Mouse (Mus musculus) cerebellum, postnatal 14 days (tissue): ENCODE measurements around the gene Dad1.

Experiments
- DNase-seq, 2 experiments: peaks; one replicate each; pipeline ENCODE4 v3.0.0; 2021; ENCODE audit warnings: mixed read lengths in 2 of 2

Gene Dad1

GRCm38 (mm10) chr14:54224064-54224417 is 29.9 kb downstream of the Dad1 start:
- DNase-seq = no peak

DNA sequence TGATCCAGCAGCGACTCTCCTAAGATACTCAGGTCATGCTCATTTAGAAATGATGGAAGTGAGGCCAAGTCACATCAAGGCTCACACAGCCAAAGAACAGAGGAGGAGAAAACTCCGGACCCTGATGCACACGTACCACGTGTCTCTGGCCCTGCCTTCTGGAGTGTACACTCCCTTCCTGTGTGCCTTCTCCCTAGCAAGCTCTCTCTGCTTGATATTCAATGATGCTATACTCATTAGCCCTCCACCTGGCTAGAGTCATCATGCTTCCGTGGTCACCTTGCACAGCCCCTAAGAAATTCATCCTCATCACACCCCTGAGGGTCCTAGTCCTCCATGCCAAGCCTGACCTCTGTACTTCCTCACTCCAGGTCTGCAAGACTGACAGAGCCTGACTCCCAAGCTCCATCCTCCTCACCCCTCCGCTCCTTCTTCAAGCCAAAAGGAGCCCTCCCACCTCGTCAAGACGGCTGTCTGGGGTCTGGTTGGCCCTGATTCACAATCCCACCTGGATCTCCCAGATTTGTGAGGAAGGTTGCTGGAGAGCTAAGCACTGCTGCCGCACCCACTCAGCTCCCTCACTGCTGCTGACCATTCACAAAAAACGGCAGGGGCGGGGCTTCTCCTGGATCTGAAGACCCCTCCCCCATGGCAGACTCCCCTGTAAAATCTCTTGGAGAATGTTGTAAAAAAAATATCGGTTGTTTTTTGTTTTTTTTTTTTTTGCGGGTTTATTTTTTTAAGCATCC is 30.4 kb downstream of the Dad1 start:
- DNase-seq = no peak

- DNase-seq = no peak
Measured at GRCm38 (mm10) chr14:54222289-54222727, 31.6 kb downstream of the Dad1 start.

- no peak for DNase-seq
Measured at GRCm38 (mm10) chr14:54221641-54222040, 32.3 kb downstream of the Dad1 start.

DNA sequence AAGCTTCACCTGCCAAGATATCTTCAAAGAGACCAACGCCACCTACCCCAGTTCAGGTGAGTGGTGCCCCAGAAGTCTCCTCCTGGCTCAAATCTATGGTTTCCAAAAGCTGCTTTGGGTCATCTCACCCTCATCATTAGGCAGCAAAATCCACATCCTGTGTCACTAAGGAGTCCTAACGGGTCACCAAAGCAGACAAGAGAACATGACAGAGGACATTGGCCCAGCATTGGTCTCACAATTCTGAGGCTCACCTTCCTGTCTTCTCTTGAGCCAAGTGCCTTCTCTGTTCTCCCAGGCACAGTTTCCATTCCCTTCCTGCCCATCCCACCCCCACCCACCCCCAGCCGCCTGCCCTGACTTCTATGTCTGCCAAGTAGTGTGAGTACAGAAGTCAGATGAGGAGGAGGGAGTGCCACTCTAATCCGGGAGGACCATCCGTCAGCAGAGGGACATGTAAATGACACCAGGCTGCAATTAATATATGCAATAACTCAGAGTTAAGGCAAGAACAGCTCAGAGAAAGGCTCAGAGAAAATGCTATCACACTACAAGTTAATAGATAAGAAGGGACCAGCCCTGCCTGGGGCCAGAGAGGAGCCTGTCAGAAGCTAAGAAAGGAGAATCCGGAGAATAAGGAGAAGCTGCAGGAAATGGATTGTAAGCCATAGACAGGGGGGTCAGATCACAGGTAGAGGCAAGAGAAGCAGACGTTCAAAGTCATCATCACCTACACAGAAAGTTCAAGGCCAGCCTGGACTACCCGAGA is 33.0 kb downstream of the Dad1 start:
- no peak for DNase-seq

DNA sequence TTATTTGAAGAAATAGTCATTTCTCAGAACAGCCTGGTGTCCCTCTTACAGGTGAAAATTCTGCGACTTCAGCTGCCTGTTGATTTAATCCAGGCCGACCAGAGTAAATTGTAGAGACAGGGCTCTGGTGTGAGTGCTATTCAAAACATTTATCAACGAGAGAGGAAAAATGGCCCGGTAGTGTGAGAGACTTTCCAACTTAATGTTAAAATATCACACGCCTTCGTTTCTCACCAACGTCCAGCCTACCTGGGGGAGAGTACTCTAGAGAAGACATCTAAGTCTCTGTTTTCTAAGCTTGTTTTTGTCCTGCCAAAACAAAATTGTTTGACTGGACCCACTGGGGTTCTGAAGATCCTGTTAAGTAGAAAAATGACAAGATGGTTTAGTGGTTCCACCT is 34.1 kb downstream of the Dad1 start:
- no peak for DNase-seq

DNA sequence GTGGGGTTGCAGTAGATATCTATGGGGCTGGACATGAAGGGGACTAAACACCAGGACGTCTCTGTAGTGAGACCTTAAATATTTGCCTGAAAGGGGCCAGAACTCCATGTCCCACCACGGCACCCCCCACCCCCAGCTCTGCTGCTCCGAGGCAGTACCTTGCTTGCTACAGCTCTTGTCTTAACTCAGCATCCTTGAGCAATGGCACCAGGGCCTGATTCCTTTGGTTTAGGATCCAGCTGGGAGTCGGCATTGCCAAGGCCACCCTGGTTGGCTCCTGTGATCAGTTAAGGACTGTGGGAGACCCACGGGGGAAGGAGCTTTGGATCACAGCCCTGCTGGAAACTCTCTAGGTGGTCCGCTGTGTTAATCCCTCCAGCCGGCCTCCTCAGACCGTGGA is 34.6 kb downstream of the Dad1 start:
- DNase-seq = no peak

- DNase-seq = no peak
Measured at GRCm38 (mm10) chr14:54218721-54219120, 35.2 kb downstream of the Dad1 start.

GRCm38 (mm10) chr14:54218233-54218632 is 35.7 kb downstream of the Dad1 start:
- no peak for DNase-seq

- DNase-seq = no peak
Measured at GRCm38 (mm10) chr14:54216126-54216525, 37.8 kb downstream of the Dad1 start.

GRCm38 (mm10) chr14:54214901-54215300 is 39.0 kb downstream of the Dad1 start:
- DNase-seq = no peak

GRCm38 (mm10) chr14:54214477-54214876 is 39.4 kb downstream of the Dad1 start:
- DNase-seq = no peak

GRCm38 (mm10) chr14:54213734-54214133 is 40.2 kb downstream of the Dad1 start:
- DNase-seq = no peak

GRCm38 (mm10) chr14:54211755-54212154 is 42.1 kb downstream of the Dad1 start:
- no peak for DNase-seq

- DNase-seq = no peak
Measured at GRCm38 (mm10) chr14:54211199-54211598, 42.7 kb downstream of the Dad1 start.

- no peak for DNase-seq
Measured at GRCm38 (mm10) chr14:54210401-54210800, 43.5 kb downstream of the Dad1 start.

DNA sequence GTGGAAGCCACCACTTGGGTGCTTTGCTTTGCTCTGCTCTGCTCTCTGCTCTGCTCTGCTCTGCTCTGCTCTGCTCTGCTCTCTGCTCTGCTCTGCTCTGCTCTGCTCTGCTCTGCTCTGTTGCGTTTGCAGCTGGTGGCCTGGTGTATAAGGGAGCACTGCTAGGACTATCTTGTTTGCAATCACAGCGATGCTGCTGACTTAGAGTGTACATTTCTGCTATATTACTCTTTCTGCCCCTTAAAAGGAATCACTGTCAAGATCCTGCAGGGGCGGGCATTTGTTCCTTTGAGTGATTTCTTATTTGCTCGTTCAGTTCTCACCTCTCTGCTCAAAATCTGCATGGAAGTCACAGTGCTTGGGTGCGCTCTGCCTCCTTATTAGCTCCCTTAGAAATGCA is 44.0 kb downstream of the Dad1 start:
- DNase-seq = no peak

DNA sequence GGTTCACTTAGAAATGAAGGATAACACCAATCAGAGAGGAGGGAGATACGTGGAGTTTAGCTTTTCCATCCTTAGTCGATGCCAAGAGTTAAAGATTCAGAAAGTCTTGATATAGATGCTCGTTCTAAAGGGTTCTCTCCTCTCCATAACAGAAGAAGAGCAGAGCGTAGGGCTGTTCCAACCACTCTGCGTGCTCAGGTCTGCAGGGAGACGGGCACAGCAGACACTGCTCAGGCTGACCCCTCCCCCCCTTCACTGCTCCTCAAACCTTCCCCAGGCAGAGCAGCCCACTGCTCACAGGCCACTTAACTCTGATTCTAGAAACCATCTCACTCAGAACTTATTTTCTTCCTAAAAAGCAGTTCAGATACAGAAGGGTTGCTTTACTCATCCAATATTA is 45.2 kb downstream of the Dad1 start:
- DNase-seq = no peak

GRCm38 (mm10) chr14:54207924-54208323 is 46.0 kb downstream of the Dad1 start:
- no peak for DNase-seq

DNA sequence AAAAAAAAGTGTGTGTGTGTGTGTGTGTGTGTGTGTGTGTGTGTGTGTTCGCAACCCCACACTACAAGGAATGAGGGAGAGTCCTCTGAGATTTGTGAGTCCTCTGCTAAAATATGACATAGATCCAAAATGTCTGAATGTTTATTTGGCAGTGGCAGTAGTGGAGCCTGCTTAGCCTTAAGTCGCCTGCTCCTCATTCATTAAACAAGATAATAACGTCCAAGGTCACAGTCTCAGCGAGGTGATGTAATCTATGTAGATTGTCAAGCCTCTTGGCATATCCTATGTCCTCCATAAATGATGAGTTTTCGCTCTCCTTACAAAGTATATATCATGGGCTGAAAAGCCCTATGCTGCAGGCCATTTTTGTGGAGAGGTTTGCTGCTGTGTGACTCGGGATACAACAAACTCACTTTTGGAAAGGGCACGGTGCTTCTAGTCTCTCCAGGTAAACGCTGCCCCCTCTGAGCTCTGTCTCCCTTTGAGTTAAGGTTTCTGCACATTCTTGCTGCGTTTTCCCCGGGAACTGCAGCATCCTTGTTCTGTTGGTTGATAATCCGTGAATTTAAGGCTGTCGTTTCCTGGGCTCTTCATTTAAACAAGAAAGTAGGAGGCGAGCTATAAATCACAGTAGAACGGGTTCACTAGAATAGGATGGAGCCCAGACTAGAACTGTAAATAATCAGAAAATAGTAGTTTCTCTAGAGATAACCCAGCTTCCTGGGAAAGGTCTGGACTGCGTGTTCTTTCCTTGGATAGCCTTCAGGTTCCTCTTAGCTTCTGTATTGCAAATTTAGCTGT is 47.0 kb downstream of the Dad1 start:
- DNase-seq = no peak

DNA sequence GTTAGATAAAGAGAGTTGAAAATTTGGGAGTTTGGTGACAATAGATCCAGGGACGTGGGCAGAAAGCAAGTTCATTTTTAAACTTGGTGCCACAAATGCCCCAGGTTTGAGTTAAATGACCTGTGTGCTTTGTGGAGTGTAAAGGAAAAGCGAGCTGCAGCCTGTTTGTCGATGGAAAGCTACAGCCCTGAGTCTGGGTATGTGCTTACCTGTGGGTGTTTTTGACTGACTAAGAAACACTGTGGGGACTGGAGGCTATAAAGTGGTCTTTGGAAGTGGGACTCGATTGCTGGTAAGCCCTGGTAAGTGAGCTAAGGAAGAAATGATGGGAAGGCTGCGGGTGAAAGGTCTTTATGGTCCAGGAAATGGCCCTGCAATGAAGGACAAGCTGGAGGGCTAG is 47.6 kb downstream of the Dad1 start:
- DNase-seq = no peak

GRCm38 (mm10) chr14:54205904-54206303 is 48.0 kb downstream of the Dad1 start:
- no peak for DNase-seq

DNA sequence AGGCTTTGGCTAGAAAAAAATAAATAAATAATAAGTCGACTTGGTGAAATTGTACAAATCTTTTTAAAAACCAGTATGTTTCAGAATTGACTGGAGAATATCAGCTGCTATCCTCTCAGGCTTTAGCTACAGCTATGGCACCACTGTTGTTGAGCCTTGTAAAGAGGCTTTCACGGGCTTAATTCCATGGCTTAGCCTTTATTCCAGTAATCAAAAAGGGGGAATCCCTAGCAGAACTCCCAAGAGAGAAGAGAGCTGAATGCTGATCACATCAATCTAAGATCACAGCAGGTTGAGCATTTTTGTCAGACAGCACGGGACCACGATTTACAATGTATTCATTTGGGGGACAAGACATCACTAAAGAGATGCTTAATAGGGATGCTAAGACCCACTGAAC is 49.1 kb downstream of the Dad1 start:
- no peak for DNase-seq

GRCm38 (mm10) chr14:54204311-54204710 is 49.6 kb downstream of the Dad1 start:
- DNase-seq = no peak
